Mouse (Mus musculus) midbrain, postnatal 0 days (tissue): Measurements from ENCODE around the gene Cckar. TPM values are rescaled to one million over a fixed set of nuclear protein-coding genes. Genes with fewer than 3 reads are reported as not detected.
A peak's percentile ranks its signal among the peaks of the same experiment; 100 is the strongest.

Experiments
- ATAC-seq: fragments of 200-750 bp; cut with Nextera tagmentation; 2 replicates; pipeline ENCODE4 v1.8.0; 2017; ENCODE audit warnings: moderate number of reproducible peaks, mild to moderate bottlenecking, moderate TSS enrichment, moderate library complexity; ENCODE audit not compliant: low FRiP score
- DNase-seq: peaks from one replicate; pipeline ENCODE4 v3.0.0-alpha.2; 2015; ENCODE audit warnings: low spot score
- H3K27ac ChIP-seq: fragments of 300-500 bp; sonication (generic); 2 replicates; pipeline ENCODE4 v1.5.1; 2014; ENCODE audit warnings: low read depth, mild to moderate bottlenecking, low read length, mixed read lengths
- H3K27me3 ChIP-seq: fragments of 300-500 bp; sonication (generic); 2 replicates; pipeline ENCODE4 v1.6.1; 2014; ENCODE audit warnings: low read length, control low read depth, mixed read lengths; ENCODE audit not compliant: insufficient read depth
- H3K36me3 ChIP-seq: fragments of 300-500 bp; sonication (generic); 2 replicates; pipeline ENCODE4 v1.6.1; 2014; ENCODE audit warnings: low read length, control low read depth, mixed read lengths; ENCODE audit not compliant: insufficient read depth
- H3K4me1 ChIP-seq: fragments of 300-500 bp; sonication (generic); 2 replicates; pipeline ENCODE4 v1.6.1; 2014; ENCODE audit warnings: mild to moderate bottlenecking, control low read depth, antibody characterized with exemption, low read length, mixed read lengths; ENCODE audit not compliant: insufficient read depth
- H3K4me2 ChIP-seq: fragments of 300-500 bp; sonication (generic); 2 replicates; pipeline ENCODE4 v1.6.1; 2014; ENCODE audit warnings: low read depth, mild to moderate bottlenecking, low read length, mixed read lengths; ENCODE audit not compliant: poor library complexity, severe bottlenecking
- H3K4me3 ChIP-seq: fragments of 300-500 bp; sonication (generic); 2 replicates; pipeline ENCODE4 v1.5.1; 2014; ENCODE audit warnings: low read depth, mild to moderate bottlenecking, low read length, moderate library complexity
- H3K9ac ChIP-seq: fragments of 300-500 bp; sonication (generic); replicated peaks from 2 replicates; pipeline ENCODE4 v1.6.1; 2014; ENCODE audit warnings: mild to moderate bottlenecking, low read length, moderate library complexity, mixed read lengths; ENCODE audit not compliant: poor library complexity, severe bottlenecking
- H3K9me3 ChIP-seq: fragments of 300-500 bp; sonication (generic); 2 replicates; pipeline ENCODE4 v1.6.1; 2016; ENCODE audit warnings: low read length, control low read depth
- CTCF ChIP-seq: IDR thresholded peaks from 2 replicates; pipeline ENCODE4 v1.5.1; 2016; ENCODE audit warnings: antibody characterized with exemption, mild to moderate bottlenecking
- WGBS: fragments of 180-500 bp; shearing (Covaris S2); extraction: QIAGEN DNeasy Blood & Tissue Kit; methylation state at CpG from one replicate; pipeline ENCODE4 v1.1.7; 2014; 5-methylcytosine and 5-hydroxymethylcytosine counted together
- polyA plus RNA-seq: library from polyadenylated mRNA; unstranded; fragments of >200 nt; fragmentation: Nextera tagmentation; extraction: Ambion mirVana; gene quantifications from 2 replicates; pipeline ENCODE4 v1.2.1, GENCODE M21; 2015
- total RNA-seq: library from RNA; depleted of rRNA; stranded (reverse); fragments of >200 nt; gene quantifications from 2 replicates; pipeline ENCODE4 v1.2.3, GENCODE M21; 2014; rRNA removed

Gene Cckar
- total RNA-seq (0.55 and 0.71 TPM in 2 replicates), polyA plus RNA-seq (1.1 and 1.3 TPM in 2 replicates)

- H3K27me3 ChIP-seq = no peaks in the 10 kb centered on the region
- ATAC-seq = peak; percentile 57
- H3K27ac ChIP-seq = no peak within 1 kb of the TSS
- no peaks in the 10 kb centered on the region for H3K36me3 ChIP-seq
- H3K4me3 ChIP-seq = no peak within 1 kb of the TSS
- WGBS = 19% methylated on average over 11 of the region's 11 CpGs
- no peak within 1 kb of the TSS for H3K9ac ChIP-seq
- peak within 1 kb of the TSS; percentile 22 for H3K4me2 ChIP-seq
- no peaks in the 10 kb centered on the region; the same call in 1 of the 2 replicates for H3K4me1 ChIP-seq
- H3K9me3 ChIP-seq = no peaks in the 10 kb centered on the region
- TF ChIP-seq CTCF = no peak
- DNase-seq = no peak
Observed at GRCm38 (mm10) chr5:53707235-53708177, at the start of gene Cckar. TSS of gene Cckar (minus strand) at chr5:53707705.

DNA sequence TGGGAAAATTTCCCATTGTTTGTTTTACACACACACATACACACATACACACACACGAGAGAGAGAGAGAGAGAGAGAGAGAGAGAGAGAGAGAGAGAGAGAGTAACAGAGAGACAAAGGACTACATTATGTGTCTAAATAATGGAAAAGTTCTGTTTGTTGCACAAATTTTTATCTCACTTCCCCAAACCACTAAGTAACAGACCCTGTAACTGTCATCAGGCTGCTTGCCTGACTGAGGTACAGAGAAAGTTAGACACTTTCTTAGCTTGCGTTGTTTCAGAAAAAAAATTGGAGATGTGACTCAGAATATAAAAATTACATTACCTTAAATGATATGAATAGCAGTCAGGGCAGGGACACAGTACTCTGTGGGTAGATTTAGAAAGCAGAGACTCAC, 36.6 kb upstream of the Cckar start:
- no peaks in the 10 kb centered on the region for H3K4me1 ChIP-seq
- H3K36me3 ChIP-seq = no peaks in the 10 kb centered on the region
- 84% methylated on average over 2 of the region's 2 CpGs for WGBS
- no peak overlapping the region for H3K9ac ChIP-seq
- no peak overlapping the region for H3K4me3 ChIP-seq
- no peak overlapping the region for H3K27ac ChIP-seq
- TF ChIP-seq CTCF = no peak
- ATAC-seq (no peak), DNase-seq (no peak)
- H3K27me3 ChIP-seq = no peaks in the 10 kb centered on the region
- H3K4me2 ChIP-seq = no peak overlapping the region
- no peaks in the 10 kb centered on the region for H3K9me3 ChIP-seq

DNA sequence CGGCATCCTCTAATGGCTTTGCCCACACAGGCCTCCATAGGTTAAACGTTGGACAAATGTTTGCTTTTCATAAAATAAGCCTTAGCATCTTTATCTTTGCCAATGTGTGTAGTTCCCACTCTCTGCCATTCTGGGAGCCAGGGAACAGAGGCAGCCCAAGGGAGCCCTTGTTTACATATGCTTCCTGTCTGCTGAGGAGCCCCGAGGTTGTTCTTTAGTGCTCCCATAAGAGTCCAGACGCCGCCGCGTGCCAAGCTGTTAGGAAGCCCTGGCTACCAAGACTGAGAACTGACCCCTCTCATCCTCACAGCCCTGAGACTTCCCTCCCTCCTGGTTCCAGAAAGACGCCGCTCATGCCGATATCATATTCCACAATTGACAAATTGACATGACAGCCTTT, 25.4 kb upstream of the Cckar start:
- no peaks in the 10 kb centered on the region for H3K27me3 ChIP-seq
- DNase-seq = no peak
- WGBS = 76% methylated on average over 10 of the region's 10 CpGs
- H3K4me2 ChIP-seq = no peak overlapping the region
- H3K9ac ChIP-seq = no peak overlapping the region
- no peaks in the 10 kb centered on the region for H3K9me3 ChIP-seq
- H3K36me3 ChIP-seq = no peaks in the 10 kb centered on the region
- TF ChIP-seq CTCF = no peak
- H3K4me1 ChIP-seq = no peaks in the 10 kb centered on the region
- H3K4me3 ChIP-seq = no peak overlapping the region
- no peak for ATAC-seq
- no peak overlapping the region for H3K27ac ChIP-seq

- ATAC-seq (no peak), DNase-seq (no peak)
- no peaks in the 10 kb centered on the region for H3K4me1 ChIP-seq
- H3K4me3 ChIP-seq = no peak overlapping the region
- no peak overlapping the region for H3K9ac ChIP-seq
- H3K27me3 ChIP-seq = no peaks in the 10 kb centered on the region
- no peaks in the 10 kb centered on the region for H3K9me3 ChIP-seq
- no peak overlapping the region for H3K4me2 ChIP-seq
- 74% methylated on average over 3 of the region's 3 CpGs for WGBS
- no peaks in the 10 kb centered on the region for H3K36me3 ChIP-seq
- H3K27ac ChIP-seq = no peak overlapping the region
- TF ChIP-seq CTCF = no peak
Observed at GRCm38 (mm10) chr5:53727606-53728005, 20.1 kb upstream of the Cckar start.

DNA sequence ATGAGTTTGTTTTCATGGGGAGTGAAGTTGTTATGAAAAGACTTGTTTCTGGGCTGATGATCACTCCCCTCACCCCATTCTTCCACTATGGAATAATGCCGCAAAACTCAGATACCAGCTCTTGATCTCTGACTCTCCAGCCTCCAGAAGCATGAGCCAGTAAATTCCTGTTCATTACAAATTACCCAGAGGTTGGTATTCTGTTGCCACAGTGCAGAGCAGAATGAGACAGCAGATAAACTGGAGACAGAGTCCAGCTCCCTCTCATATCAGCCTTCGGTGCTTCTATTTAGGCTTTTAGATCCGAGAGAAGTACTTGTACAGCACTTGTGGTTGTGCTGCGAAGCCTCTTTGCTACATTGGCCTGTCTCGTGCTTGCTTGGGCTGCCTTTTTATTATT, 18.5 kb upstream of the Cckar start:
- Histone ChIP-seq H3K4me3 (no peak overlapping the region), H3K27ac (no peak overlapping the region), H3K36me3 (no peaks in the 10 kb centered on the region), H3K9me3 (no peaks in the 10 kb centered on the region), H3K27me3 (no peaks in the 10 kb centered on the region), H3K9ac (no peak overlapping the region), H3K4me2 (no peak overlapping the region), H3K4me1 (no peaks in the 10 kb centered on the region)
- DNase-seq (no peak), ATAC-seq (no peak)
- no peak for TF ChIP-seq CTCF
- 81% methylated on average over 5 of the region's 5 CpGs for WGBS

- ATAC-seq = no peak
- no peak overlapping the region for H3K27ac ChIP-seq
- DNase-seq = no peak
Observed at GRCm38 (mm10) chr5:53716462-53716861, 9.0 kb upstream of the Cckar start.

More at GRCm38 (mm10) chr5:53716462-53716861, 9.0 kb upstream of the Cckar start:
- WGBS = 72% methylated on average over 5 of the region's 5 CpGs
- no peak overlapping the region for H3K9ac ChIP-seq
- H3K9me3 ChIP-seq = no peaks in the 10 kb centered on the region
- H3K4me3 ChIP-seq = no peak overlapping the region
- H3K36me3 ChIP-seq = no peaks in the 10 kb centered on the region
- TF ChIP-seq CTCF = no peak
- no peak overlapping the region for H3K4me2 ChIP-seq
- no peaks in the 10 kb centered on the region for H3K4me1 ChIP-seq
- no peaks in the 10 kb centered on the region for H3K27me3 ChIP-seq
